Mouse (Mus musculus) heart, postnatal 0 days (tissue): Measurements from ENCODE around the gene Gja3.

Experiments
- CTCF ChIP-seq: IDR thresholded peaks from 2 replicates; pipeline ENCODE4 v1.5.1; 2016; ENCODE audit warnings: antibody characterized with exemption, control low read depth, low read depth
- EP300 ChIP-seq: IDR thresholded peaks from 2 replicates; pipeline ENCODE4 v1.6.1; 2016; ENCODE audit warnings: antibody characterized with exemption, low read depth

DNA sequence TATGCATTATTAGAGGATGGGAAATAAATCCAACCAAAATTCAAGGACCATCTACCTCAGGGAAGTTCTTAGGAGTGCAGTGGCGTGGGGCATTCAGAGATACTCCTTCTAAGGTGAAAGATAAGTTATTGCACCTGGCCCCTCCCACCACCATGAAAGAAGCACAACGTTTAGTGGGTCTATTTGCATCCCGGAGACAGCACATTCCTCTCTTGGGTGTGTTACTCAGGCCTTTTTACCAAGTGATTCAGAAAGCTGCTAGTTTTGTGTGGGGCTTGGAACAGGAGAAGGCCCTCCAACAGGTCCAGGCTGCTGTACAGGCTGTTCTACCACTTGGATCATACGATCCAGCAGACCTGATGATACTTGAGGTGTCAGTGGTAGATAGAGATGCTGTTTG, 69.3 kb downstream of the Gja3 start:
- TF ChIP-seq CTCF (no peak), EP300 (no peak)
